Mouse (Mus musculus) spleen, adult 18-20 months (tissue): ENCODE measurements at regions not wholly inside any gene's neighbourhood (a gene's known extent, or its start where the extent isn't known, plus 50 kb on each side); places are given as distances from the start of the nearest gene placed in this dataset.

ENCODE experiments used
- DNase-seq, 2 experiments: peaks; one replicate each; pipeline ENCODE4 v3.0.0; 2022; ENCODE audit warnings: mixed read lengths in 2 of 2

DNA sequence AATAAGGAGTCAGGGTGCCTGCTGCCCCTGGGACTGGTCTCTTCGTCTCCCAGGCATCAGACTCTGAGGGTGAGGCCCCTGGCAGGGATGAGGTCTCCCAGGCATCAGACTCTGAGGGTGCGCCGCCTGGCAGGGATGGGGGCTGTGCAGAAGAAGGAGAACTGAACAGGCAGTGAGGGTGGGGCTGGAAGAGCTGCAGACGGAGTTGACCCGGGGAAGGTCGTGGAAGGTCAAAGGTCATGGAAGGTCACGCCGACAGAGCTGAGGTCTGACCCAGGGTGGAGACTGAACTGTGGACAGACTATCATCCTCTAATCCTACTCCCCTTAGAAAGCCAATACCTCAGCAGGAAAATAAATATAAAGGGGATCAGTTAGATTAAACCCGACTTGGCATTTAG is 50.6 kb upstream of the Grik3 start:
- DNase-seq, result no peak

DNA sequence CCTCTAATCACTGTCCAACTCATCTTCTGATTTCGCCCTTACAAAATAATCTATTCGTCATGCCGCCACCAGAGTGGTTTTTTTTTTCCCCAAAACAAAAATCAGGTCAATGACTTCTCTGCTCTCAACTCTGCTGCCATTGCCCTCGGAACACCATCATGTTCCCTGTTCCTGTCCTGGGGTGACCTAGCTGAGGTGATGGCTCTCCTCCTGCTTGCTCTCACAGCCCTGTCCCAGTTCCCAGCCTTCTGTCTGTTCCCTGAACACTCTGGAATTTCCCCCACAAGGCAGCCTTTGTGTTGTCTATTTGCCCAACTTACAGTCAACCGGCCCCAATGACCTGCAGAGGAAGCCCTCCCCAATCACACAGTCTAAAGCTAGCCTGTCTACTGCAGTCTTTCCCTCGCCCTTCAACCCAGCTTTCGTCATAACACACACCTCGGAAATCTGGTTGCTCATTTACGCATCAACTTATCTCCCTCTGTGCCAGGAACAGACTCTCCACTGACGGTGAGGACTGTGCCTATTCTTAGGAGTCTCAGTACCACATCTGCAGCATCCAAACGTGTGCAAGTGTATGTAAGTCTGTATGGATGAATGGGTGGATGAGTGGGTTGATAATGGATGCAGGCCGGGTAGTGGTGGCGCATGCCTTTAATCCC is 53.2 kb upstream of the Grik3 start:
- DNase-seq, result no peak

DNA sequence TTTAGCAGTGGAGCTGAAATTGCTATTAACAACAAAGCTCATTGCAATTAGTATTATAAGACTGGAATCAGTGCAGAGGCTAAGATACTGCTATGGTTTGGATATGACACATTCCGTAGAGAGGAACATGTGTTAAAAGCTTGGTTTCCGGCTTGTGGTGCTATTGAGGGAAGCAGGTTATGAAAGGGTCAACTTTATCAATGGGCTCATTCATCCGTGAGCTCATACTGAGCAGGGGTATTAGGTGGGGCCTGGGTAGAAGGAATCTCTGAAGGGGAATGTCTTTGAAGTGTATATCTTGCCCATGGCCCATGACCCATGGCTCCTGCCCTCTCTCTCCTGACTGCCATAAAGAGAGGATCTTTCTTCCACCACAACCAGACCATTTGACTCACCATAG is 57.0 kb upstream of the Grik3 start:
- DNase-seq, result no peak

DNA sequence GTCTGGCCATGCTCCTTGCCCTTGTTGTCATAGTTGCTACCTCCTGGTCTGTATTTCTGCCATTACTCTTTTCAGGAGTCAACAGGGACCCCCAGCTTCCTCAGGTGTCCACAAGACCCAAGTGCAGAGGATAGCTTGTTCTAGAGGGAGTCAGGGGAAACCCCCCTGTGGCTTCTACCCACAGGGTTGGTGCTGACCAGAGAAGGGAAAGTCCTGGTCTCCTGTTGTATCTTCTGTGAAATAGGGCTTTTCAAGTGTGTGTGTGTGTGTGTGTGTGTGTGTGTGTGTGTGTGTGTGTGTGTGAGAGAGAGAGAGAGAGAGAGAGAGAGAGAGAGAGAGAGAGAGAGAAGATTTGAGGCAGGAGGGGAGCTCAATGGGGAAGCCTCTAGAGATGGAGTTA is 58.9 kb upstream of the Grik3 start:
- no peak for DNase-seq

DNA sequence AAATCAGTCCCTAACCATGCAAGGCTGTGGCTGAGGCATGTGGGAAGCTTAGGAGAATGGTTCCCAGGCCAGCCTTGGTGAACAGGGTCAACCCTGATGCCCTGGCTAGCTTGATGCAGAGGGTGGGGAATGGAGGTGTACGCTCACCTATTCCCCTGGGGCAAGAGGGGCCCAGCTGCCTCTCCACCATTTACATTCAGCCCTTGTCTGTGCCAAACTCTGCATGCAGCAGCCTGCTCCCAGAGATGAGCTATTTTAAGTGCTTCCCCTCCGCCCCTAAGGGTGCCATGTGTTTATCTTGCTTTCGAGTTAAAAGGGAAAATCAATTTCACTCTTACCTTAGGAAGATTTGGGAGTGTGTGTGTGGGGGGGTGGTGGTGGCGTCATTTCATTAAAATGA is 59.7 kb upstream of the Grik3 start:
- no peak for DNase-seq

DNA sequence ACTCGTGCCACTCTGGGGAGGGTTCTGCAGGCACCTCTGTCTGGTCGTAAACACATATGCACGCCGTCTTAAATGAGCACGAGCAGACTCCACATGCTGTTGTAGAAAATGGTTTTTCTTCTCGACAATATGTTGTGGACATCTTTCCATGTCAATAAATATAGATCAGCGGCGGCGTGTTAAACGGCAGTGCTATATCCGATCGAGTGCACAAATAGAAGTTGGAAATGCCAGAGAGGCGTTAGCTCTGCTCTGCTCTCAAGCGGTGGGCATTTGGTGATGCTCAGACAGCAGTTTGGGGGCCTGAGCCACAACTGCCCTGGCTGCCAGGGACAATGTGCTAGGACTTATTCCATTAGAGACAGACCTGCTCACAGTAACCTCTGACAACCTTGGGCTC is 61.8 kb upstream of the Grik3 start:
- no peak for DNase-seq

DNA sequence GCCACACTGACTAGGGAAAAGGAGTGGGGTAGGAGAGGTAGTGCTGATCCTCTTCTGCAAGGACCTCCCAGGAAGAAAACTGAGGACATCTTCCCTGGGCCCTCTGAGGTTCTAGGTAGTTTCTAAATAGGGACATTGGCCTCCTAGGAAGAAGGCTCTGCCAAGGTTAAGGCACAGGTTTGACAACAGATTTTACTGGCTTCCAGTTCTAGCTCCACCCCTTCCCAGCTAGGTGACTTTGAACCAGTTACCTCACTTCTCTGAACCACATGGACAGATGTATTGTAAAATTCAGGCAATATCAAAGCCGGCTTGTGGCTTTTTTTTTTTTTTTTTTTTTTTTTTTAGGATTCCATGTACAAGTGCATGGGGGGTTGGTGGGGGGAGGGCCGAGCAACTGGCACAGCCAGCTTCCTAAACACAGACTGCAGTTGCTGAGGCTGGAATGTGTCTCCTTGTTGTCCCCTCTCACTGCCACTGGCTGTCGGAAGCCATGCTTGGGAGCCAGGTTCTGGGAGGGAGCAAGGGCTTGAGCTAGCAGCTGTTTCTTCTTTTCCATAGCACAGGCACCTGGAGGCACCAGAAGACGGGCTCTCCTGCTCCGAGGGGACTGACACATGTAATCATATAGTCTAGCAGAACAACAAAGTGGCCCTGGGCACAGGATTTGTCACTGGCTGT is 69.8 kb upstream of the Grik3 start:
- DNase-seq, result no peak

DNA sequence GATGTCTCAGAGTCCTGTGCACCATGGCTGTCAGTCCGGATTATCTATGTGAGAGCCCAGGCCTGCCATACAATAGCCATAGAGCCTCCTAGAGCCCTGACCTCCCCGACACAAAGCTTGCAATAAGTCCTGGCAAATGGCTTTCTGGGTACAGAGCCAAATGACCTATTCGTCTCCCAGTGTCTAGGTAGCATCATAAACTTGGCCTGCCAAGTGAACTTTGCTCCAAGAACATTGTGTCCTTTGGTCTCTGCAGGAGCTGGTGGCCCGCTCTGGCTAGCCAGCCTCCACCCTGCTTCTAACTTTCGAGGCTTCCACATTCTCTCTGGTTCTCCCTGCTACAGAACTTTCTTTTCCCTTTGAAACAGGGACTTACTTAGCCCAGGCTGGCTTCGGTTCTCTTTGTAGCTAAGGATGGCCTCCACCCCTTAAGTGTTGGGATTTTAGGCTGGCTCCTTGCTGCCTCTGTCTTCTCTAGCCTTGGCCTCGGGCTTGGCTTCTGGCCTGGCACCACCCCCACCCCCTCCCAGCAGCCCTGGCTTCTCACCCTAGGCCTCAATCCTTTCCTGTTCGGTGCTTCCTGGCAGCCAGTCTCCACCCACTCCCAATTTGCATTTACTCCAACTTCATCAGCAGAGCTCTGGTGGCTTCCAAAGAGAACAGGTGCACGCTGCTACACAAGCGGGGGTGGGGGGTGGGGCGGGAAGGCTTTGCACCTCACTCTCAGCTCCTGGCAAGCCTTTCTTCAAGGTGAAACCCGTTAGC is 70.8 kb upstream of the Grik3 start:
- DNase-seq, result no peak

DNA sequence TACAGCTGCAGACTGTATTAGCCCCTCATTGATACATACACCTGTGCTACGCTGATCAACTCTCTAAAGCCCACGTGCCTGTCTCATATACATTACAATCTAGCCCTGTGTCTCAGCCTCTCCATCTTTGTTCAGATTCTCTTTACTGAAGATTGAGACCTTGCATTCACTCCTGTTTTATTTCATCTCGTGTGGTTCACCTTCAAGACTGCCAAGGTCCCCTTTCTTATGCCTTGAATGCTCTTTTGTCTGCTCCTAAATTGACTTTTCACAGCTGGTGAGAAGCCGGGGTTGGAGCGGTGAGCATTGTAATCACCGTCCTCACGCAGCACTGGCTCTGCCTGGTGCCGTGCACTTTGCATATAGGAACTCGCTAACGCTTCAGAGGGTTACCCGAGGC is 75.2 kb upstream of the Grik3 start:
- DNase-seq, result no peak

DNA sequence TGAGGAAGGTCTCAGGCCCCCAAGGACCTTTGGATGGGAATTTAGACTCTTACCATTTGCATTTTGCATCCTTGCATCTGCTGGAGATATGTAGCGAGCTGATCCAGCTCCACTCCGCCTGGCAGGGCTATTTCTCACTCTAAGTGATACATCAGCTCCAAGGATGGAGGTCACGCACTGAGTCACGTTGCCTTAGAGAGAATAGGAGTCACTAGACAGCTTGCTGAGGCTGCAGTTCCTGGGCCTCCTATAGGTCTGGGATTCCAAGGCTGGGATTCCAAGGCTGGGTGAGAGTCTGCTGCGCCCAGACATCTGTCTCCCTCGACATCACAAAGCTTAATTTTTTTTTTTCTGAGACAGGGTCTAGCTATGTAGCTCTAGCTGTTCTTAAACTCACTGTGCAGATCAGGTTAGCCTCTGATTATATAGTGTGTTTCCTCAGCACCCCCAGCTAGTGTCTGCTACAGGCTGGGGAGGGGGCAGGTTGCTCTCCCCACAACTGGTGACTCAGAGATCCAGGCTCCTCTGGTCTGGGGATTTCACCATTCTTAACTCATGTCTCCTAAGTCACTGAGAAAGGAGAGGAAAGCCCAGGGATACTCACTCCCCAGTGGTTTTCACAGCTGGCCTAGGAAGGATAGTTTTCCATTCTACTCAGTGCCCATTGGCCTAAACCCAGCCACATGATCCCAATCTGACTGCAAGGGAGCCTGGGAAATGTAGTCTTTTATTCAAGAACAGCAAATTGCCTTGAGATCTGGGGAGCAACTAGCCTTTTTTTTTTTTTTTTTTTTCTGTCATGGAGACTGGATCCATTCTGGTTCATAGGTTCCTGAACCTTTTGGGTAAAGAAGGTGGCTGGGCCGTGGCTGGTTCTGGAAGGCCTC is 76.4 kb upstream of the Grik3 start:
- DNase-seq, result no peak

DNA sequence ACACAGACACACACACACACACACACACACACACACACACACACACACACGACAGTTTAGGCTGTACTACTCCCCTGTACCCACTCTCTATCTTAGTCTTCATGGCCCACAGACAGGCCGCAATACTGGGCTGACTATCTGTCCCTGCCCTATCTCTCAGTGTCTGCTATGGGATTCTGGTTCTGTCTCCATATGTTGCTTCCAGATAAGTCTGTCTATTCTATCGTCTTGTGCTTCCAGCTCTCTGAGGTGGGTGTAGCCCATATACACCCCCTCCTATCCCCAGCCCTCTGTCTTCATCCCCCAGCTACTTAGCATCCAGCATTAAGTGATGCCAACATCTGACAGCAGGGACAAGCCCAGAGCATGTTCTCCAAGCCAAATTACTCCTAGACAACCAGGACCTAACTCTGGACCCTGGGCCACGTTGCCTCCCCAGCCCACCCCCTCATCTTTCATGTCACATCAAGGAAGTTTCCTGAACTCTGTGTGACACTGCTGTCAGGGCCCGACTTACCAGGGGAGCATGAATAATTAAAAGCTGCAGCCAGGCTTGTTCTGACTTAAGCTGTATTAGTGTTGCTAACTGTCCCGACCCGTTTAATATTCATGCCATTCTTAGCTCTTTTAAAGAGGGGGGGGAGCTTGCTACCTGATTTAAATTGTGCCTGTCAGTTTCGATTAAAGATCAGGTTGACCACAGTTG is 79.6 kb upstream of the Grik3 start:
- DNase-seq, result no peak

DNA sequence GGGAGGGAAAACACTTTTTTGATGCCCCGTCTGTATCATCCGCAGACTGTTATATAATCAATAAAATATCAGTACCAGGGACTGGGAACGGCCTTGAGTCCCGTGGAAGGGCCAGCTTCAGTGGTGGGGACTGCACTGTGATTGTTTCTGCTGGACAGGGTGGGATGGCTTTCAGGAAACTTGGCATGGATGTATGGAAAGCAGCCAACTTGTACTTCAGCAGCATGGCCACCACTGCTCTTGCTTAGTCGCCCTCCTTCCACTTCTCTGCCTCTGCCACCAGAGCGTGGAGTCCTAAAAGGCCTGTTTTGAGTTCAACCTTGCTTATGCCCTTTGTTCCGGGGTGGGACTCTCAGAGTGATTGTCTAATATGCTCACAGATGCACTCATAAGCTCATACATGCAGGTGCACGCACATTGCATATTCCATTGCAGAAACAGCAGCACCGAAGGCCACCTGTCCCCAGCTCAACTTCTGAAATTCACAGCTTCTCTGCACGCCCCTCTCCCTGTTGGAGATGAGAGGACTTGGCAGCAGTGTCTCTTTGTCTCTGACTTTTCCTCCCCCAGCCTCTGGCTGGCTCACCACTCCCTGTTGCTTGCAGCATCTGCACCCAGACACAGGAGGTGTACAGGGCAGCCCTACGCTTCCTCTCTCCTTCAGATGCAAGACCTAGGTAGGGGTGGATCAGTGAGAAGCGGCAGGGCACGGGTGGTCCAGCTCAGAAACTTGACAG is 91.0 kb upstream of the Grik3 start:
- no peak for DNase-seq

DNA sequence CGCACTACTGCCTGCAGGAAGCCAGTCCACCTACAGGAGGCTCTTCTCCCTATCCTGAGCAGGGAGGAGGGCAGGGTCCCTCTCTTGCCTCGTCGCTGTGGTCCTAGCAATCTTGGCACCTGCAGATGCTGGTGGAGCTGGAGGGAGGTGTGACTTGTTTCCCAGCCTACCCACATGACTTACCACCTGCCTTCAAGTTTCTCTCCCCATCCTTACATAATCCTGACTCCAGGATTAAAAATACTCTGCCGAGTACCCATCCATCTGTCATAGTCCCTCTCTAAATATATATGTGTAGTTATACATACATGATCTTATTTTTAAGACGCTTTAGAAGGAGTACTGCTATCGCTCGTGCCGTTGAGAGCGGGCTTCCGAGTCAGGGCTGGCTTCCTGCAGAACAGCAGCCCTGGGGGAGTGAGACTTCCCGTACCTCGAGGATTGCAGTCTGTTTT is 93.5 kb upstream of the Grik3 start:
- DNase-seq, result no peak

DNA sequence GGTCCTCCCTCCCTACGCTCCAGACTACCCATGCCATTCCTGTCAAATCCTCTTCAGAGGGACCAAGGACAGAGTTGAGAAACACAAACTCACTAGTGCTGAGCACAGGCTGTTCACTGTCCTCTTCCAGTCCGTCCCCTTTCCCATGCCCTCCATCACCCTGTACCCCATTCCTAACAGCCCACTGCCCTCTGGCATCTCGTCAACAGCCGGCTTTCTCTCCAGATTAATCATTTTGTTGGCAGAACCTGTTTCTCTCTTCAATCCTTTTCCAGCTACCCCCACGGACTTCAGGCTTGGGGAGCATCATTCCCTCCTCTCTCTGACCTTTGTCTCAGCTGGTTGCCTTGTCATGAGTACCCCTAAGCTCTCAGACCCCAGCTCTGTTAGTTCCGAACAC is 99.2 kb upstream of the Grik3 start:
- DNase-seq, result no peak

DNA sequence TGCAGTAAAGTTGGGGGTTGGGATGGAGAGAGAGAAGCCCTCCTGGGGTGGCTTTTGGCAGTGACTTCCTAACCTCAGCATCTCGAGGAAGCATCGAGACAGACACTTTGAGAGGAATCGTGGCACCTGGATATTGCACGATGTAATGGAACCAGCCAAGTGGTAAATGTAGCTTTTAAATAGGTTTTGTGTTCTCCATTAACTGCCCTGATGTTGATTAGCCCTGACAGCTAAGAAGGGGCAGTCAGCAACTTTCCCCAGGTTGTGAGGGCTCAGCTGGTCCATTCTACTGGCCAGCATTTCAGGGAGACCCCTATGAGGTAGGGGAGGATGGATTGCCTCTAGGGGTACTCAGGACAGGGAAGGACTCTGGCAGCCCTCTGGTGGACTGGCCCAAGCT is 104.7 kb upstream of the Grik3 start:
- no peak for DNase-seq

DNA sequence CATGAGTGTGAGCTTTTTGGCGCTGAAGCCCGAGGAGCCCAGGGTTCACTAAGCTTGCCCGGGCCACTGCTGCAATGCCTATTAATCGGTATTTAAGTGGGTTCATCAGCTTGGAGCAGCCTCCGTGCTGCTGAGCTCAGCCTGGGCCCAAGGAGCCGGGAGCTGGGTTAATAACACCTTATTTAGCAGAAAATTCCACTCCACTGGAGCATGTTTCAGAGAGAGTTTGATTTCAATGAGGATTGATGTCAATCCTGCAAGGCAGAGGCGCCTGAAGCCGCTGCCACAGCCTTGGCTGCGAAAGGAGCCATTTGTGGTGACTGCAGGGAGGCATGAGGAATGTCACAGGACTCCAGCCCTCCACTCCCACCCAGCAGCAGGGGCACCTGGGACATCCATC is 126.5 kb upstream of the Grik3 start:
- no peak for DNase-seq

DNA sequence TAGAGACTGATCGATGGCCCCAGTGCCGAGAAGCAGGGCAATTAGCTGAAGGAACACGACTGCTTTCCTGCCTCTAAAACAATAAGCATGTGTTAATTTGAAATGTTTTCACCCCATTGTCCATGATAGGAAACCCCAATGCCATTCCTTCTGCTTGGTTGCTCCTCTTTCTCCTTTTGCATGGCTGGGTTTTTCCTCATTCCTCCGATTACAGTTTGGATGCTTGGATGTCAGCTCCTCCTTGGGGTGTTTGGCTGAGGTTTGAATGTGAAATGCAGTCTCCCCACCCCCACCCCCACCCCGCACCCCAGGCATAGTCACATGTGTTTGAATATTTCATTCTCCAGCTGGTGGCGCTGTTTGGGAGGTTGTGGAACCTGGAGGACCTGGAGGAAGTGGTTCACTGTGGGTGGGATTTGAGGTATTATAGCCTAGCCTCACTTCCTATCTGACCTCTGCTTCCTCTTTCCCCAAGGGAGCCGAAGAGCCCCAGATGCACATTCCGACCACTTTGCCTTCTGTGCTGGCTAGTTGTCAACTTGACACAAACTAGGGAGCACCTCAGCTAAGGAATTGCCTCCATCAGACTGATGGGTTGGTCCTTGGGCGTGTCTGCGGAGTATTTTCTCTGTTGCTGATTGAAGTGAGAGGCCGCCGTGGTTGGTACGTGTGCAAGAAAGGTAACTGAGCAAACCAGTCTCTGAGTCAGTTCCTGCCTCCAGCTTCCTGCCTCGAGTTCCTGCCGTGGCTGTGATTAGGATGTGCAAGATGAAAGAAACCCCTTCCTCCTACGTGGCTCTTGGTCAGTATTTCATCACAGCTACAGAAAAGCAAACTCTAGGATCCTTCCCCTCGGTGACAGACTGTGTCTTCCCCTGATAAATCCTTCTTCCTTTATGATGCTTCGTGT is 128.6 kb upstream of the Grik3 start:
- DNase-seq, result no peak

DNA sequence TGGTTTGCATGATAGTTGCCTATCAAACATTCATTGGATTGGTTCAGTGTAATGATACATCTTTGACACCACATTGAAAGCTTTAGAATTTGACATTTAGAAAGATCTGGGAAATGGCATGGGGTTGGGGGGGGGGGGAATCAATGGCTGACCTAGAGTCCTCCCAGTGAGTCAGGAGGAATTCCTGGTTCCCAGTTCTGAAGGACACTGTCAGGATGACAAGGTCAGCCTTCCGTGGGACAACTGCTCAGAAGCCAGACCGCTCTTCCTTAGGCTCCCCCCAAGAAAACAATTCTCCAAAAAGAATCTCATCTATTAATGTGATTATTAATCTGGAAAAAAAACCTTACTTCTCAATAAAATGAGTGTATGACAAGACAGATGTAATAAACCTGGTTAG is 132.1 kb upstream of the Grik3 start:
- no peak for DNase-seq

DNA sequence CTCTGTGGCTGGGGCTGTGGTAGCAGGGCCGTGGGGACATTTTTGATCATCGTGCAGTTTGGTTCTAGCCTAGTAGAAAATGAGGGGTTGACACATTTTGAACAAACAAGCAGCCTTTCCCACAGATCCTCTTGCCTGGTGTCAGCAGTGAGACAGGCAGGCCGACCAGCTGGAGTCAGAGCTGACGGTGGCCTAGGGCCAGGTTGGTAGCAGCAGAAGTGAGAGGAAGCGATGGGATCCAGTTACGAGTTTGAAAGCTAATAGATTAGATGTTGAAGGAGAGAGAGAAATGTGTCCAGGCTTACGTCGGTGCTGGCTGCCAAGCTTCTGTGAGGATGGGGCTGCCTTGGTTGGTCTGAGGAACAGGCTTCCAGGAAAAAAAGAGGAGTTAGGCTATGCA is 134.1 kb upstream of the Grik3 start:
- no peak for DNase-seq

DNA sequence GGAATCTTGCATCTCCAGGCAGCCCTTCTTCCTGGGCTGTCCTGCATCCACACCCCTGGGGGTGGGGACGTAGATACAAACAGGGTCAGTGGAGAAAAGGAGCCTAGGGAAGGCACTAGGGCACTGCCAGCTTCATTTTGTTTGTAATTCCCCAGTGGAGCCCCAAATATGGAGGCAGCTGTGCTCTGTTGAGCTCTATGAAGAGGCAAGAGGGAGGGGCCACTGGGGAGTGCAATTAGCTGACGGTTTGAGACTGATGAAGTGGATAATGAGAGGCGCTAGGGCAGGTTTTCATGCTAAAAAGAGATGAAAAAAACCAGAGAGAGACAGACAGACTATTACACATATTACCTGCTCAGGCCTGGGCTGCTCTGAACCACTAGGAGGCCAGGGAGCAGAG is 135.8 kb upstream of the Grik3 start:
- no peak for DNase-seq

DNA sequence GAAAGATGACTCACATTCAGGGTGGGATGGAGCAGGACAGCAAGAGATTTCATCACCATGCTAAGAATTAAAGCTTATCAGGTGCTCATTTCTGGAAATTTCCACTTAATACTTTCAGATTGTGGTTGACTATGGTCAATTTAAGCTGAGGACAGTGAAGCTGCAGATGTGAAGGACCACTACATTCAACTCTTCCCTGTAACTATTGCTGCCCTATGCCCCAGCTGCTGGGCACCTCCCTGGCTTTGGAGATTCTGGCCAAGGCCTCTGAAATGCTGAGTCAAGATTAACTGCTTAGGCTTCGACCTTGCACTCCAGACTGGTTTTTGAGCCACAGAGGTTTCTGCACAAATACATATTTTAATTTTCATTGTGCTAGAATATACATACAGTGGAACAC is 140.4 kb upstream of the Grik3 start:
- no peak for DNase-seq
